Mouse (Mus musculus) megakaryocyte progenitor cell, adult 5-6 weeks (primary cell): Measurements from ENCODE around the gene Tbc1d14. TPM values are rescaled to one million over a fixed set of nuclear protein-coding genes. Genes with fewer than 3 reads are reported as not detected.

Experiments used
- total RNA-seq, 2 experiments: library from RNA; stranded (forward) in 1 of 2; stranded (reverse) in 1 of 2; fragments of 157-497, 149-512 nt in 1 of 2; fragments of 200-1000 nt in 1 of 2; gene quantifications; 2 replicates each; pipeline versions ENCODE4 v1.2.3 to v1.2.4; 2015 to 2017

Gene Tbc1d14
- total RNA-seq, 2 experiments from 2014 or later: 5.8 to 19.5 TPM

Other genes starting within 250 kb of the Tbc1d14 start
- gene Sorcs2, start 195.1 kb downstream of the Tbc1d14 start, total RNA-seq (2015): not detected in 2 replicates
- not detected in 2 replicates for gene Sorcs2, start 195.1 kb downstream of the Tbc1d14 start, total RNA-seq (2017)
- 41.3 and 43.7 TPM in 2 replicates for gene Grpel1, start 128.3 kb downstream of the Tbc1d14 start, total RNA-seq (2015)
- gene Grpel1, start 128.3 kb downstream of the Tbc1d14 start, total RNA-seq (2017): 34.4 and 35.2 TPM in 2 replicates
- 10.8 and 12.2 TPM in 2 replicates for gene Tada2b, start 109.0 kb downstream of the Tbc1d14 start, total RNA-seq (2015)
- 20.6 and 21.5 TPM in 2 replicates for gene Tada2b, start 109.0 kb downstream of the Tbc1d14 start, total RNA-seq (2017)
- 0.02 and 0.05 TPM in 2 replicates for gene Ccdc96, start 108.7 kb downstream of the Tbc1d14 start, total RNA-seq (2015)
- 0.25 TPM in 1 of 2 replicates, not detected in the other for gene Ccdc96, start 108.7 kb downstream of the Tbc1d14 start, total RNA-seq (2017)
- gene D5Ertd579e, start 102.7 kb upstream of the Tbc1d14 start, total RNA-seq (2015): 13.3 and 16.0 TPM in 2 replicates
- 20.2 and 41.1 TPM in 2 replicates for gene D5Ertd579e, start 102.7 kb upstream of the Tbc1d14 start, total RNA-seq (2017)
- 10.0 and 14.6 TPM in 2 replicates for gene Bloc1s4, start 155.4 kb upstream of the Tbc1d14 start, total RNA-seq (2015)
- 13.7 and 16.9 TPM in 2 replicates for gene Bloc1s4, start 155.4 kb upstream of the Tbc1d14 start, total RNA-seq (2017)
- gene Mrfap1, start 203.5 kb upstream of the Tbc1d14 start, total RNA-seq (2015): 230 and 234 TPM in 2 replicates
- 325 and 344 TPM in 2 replicates for gene Mrfap1, start 203.5 kb upstream of the Tbc1d14 start, total RNA-seq (2017)
- 35.2 and 37.6 TPM in 2 replicates for gene Man2b2, start 237.4 kb upstream of the Tbc1d14 start, total RNA-seq (2015)
- gene Man2b2, start 237.4 kb upstream of the Tbc1d14 start, total RNA-seq (2017): 17.9 and 19.4 TPM in 2 replicates